Mouse (Mus musculus): ENCODE results near the gene Hoxa2.

- TF ChIP-seq POLR2A (IDR thresholded peaks at IDR 0.05; ENCODE audit: borderline replicate concordance, extremely low read depth, low read depth, low read length): no peak
- TF ChIP-seq CTCF (IDR thresholded peaks at IDR 0.05; ENCODE audit: insufficient read depth, low read length): no peak
These were observed 45.6 kb downstream of the Hoxa2 start for GRCm38 (mm10) chr6:52118903-52119635.

Data from lung, adult 2 months (tissue).